Mouse (Mus musculus): ENCODE measurements around the gene Rpl12.

DNA sequence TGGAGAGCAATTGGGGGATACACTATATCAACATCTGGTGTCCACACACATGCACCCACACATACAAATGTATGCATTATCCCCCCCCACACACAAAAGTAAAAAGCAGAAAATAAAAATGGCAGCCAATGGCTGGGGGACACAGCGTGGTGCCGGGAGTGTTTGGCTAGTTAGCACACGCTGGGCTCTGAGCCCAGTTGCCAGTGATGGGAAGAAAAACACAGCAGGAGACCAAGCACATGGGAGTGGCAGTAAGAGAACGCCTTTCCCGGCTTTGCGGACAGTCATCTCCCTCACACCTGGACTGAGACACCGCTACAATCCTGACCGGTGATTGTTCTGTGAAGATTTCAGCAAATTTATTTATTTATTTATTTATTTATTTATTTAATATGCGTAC, 9.9 kb downstream of the Rpl12 start:
- TF ChIP-seq CTCF (IDR thresholded peaks at IDR 0.05): no peak
- TF ChIP-seq EP300 (IDR thresholded peaks at IDR 0.05): no peak

Measured in lung, postnatal 0 days (tissue).